Mouse (Mus musculus) lung, postnatal 36 days (tissue): ENCODE measurements around the gene Chp2.
A peak's percentile ranks its signal among the peaks of the same experiment; 100 is the strongest.
"Not testable (repeated sequence)": the region's sequence is repeated elsewhere in the genome, so short reads cannot be mapped to it uniquely, and the experiment has no call there.

Source experiments
- DNase-seq: peaks from one replicate; pipeline ENCODE4 v3.0.0; 2022; ENCODE audit warnings: mixed read lengths

The Chp2 gene

DNA sequence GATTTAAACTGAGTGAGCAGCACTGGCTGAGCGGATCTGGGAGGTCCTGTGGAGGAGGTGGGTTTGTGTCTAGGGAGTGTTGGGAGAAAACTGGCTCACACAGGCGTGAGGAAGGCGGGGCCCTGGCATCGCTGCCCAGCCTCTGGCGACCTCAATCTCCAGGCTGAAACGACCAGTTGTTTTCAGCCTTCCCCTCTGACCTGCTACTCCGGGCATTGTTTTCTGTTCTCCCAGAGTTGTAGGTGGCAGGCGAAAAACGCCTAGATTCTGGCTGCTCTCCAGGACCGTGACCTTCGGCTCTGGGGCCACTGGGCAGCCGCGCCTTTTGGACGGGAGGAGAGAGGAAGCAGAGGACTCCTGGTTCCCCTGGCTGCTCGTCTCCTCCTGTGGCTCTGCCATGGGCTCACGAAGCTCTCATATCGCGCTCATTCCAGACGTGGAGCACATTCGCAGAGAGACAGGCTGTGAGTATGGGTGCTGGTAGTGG, at the start of gene Chp2:
Gene Chp2, plus strand, starts transcription at position 182 of the 487 bp plus-strand sequence.
- DNase-seq: peak; percentile 21

DNA sequence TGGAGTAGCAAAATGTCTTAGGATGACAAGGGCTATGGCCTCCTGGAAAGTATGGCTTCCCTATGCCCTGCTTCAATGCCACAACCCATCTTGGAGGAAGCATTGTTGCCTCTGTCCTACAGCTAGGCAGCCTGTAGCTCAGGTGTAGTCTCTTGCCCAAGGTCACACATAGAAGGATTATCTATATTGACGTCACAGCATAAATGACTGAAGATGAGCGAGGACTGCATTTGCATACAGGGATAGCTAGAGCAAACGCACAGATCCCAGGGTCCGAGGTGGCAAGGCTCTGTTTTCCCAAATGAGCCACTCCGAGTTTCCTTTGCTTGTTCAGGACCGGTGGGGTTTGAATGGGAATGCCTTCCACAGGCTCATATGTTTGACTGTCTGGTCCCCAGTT, 48.6 kb upstream of the Chp2 start:
- DNase-seq: no peak

DNA sequence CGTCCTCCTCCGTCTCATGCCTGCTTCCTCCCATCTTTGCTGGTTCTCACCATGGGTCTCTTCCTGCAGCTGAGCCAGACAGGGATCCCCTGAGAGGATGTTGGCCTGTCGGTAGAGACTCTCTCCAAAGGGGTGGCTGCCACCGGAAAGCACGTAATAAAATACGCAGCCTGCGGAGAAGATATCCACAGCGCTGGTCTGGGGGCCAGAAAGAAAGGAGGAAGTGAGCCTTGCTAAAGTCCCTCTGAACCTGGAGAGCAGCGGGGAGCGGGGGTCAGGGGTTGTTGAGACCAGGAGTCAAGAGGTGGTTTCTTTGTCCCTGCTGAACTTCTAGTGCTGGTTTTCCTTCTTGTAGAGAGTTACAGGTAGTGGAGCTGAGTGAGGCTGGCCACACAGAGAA, 47.7 kb upstream of the Chp2 start:
- no peak for DNase-seq

DNA sequence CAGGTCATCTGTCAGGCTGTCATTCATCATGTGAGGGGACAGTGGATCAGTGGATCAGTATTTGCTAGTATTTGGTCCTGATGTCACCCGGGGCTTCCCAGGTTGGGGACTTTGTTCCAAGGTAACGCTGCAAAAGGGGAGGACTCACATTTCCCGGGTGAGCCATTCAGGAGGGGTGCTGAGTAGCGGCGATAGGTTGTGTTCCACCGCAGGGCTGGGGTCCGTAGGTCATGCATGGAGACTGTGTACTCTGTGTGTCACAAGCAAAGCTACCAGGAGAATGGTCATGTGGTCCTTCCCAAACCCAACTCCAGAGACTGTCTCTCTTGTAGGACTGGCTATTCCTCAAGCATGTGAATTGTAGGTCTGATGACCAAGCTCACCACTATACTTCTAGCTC, 38.6 kb upstream of the Chp2 start:
- no peak for DNase-seq

DNA sequence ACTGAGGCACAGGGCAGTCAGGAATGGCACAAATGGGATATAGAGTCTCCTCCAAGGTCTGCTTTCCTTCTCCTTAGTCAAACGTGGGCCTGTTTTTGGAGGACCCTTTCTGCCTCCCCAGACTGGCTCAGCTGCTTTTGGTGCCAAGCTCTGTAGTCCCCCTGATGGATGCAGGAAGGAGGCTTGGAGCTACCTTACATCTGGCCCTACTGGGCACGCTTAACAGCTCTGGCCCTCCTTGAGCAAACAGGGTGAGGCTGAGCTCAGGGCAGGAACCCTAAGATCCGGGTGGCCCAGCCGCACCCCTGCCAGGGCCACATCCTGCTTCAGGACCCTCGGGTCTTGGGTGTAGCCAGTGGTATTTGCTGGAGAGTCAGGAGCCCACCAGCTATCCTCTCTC, 34.7 kb upstream of the Chp2 start:
- DNase-seq: no peak

DNA sequence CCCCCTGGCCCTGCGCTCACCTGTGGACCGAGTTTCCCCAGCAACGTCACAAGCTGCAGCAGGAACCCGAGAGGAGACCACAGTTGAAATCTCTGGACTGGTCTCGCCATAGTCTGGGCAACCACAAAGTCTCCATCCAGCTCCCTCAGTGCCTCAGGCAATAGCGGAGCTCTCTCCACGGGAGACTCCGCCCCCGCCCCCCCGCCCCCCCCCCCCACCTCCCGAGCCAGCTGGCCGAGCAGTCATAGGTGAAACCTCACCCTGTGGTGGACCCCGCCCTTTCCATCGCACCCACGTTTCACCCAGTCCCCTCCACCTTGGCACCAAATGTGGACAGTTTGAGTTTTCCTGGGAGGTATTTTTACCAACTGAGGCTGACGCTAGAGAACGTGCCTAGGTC, 33.3 kb upstream of the Chp2 start, which contains the start of gene Ern2:
Gene Ern2, minus strand, starts transcription at position 165 of the 400 bp plus-strand sequence.
- DNase-seq: no peak

DNA sequence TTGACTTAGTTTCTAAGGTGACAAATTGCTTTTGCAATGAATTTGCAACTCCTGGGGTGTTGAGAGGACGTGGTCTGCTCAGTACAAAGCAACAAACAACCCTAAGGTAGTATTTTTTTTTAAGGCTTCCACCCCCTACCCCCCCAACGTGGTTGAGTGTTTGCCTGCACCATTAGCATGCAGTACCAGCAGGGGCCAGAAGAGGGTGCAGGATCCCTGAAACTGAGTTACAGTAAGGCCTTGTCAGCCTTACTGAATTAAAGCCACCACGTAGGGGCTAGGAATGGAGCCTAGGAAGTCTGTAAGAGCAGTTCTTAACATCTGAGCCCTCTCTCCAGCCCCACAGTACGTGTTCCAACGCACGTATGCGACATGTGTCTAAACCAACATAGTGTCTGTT, 29.8 kb upstream of the Chp2 start:
- DNase-seq: peak; percentile 61

DNA sequence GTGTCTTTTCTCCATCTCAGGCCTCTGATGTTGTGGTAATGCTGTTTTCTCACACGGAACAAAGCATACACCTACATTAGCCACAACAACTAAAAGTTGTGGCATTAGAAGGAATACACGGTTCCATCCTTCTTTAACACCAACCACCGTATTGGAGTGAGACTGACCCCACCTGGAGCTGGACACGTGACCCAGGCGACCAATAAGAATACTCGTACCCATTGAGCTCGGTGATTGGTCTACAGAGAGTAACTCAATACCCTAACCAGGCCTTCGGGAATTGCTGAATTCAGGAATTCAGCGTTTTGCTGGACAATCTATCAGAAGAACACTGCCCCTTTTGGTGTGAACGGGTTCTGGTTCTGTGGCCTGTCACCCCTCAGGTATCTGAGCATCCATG, 28.2 kb upstream of the Chp2 start:
- no peak for DNase-seq

DNA sequence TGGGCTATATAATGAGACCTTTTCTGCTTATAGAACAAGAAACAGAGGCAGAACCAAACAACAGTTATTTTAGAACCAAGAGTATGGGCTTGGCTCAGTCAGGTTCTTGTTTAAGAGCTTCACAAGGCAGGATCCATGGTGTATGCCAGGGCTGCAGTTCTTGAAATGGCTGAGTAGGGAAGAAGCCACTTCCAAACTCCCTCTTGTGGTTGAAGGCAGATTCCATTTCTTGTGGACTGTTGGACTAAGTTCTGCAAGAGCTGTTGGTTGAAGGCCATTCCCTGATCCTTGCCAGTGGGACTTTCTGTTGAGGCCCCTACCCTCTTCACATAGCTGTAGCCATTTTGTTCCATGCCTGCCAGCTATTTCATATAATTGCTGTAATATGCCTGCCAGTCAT, 25.4 kb upstream of the Chp2 start:
- no peak for DNase-seq

DNA sequence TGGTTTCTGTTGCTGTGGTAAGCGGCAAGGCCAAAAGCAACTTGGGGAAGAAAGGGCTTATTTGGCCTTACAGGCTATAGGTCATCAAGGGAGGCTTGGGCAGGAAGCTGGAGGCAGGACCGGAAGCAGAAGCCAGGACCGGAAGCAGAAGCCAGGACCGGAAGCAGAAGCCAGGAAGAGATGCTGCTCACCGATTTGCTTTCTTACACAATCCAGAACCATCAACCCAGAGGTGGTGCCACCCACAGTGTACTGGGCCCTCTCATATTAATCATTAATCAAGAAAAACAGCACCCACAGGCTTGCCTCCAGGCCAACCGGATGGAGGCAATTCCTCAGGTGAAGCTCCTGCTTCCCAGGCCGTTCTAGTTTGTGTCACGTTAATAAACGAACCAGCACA, 22.5 kb upstream of the Chp2 start:
- DNase-seq: no peak

DNA sequence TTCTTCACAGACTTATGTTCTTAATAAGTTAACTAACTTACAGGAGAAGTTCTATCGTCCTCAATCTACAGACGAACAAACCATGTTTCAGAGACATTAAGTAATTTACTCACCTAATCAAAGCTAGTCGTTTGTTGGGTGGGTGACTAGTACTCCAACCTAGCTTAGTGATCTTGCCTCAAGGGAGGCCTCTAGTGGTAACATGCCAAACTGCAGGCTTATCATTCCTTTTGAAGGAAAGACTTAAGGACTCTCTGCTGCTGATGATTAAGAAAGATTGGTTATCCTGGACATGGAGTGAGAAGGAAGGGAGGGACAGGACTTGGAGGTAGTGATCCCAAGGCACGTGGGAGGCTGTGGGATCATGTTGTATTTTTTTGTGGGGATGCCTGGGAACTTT, 22.0 kb upstream of the Chp2 start:
- DNase-seq: peak; percentile 82

DNA sequence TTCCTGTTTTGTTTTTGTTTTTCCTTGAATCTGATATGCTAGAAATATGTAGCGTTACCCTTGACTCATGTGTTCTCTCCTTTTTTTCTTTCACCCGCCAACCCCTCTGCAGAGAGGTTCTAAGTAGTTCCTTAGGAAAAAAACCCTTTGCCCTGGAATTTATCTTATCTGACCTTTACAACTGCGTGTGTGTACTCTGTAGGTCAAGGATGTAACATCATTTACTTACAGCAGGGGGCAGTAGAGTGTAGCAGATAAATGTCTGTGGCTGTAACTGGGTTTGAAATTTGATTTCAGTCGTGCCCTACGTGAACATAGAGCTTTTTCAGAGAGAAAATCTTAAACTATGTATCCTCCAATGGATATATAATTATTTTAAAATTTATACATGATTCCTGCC, 20.0 kb upstream of the Chp2 start:
- DNase-seq: peak; percentile 64

DNA sequence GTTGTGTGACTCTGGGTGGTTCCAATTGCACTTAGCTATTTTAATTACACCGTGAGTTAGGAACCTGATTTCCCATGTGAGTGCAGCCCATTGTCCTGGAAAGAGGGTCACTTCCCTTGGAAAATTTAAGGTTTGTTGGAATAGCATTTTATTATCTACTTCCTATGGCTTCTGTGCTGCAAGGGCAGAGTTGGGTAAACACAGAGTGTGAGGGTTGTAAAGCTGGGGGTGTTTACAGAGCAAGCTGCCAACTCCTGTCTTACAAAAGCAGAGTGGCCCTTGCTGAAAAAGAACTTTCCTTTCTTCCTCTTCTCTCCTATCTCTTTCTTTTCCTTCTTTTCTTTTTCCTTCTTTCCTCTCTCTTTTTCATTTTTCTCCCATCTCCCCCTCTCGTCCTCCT, 15.4 kb upstream of the Chp2 start:
- DNase-seq: no peak

DNA sequence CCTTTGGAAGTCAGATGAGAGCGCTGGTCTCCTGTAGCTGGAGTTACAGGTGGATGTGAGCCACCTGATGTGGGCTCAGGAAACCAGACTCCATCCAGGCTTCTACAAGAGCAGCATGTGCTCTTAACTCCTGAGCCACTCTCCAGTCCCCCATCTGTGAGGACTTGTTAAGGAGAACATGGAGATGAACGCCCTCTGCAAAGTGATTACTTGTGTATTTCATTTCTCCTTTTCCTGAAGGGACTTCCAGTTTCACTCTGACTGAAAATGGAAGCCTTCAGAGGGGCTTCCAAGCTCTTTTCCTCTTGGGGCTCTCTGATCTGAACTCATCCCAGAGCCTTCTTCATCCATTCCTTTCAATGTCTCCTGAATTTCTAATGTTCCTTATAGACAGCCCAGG, 13.2 kb upstream of the Chp2 start:
- no peak for DNase-seq

DNA sequence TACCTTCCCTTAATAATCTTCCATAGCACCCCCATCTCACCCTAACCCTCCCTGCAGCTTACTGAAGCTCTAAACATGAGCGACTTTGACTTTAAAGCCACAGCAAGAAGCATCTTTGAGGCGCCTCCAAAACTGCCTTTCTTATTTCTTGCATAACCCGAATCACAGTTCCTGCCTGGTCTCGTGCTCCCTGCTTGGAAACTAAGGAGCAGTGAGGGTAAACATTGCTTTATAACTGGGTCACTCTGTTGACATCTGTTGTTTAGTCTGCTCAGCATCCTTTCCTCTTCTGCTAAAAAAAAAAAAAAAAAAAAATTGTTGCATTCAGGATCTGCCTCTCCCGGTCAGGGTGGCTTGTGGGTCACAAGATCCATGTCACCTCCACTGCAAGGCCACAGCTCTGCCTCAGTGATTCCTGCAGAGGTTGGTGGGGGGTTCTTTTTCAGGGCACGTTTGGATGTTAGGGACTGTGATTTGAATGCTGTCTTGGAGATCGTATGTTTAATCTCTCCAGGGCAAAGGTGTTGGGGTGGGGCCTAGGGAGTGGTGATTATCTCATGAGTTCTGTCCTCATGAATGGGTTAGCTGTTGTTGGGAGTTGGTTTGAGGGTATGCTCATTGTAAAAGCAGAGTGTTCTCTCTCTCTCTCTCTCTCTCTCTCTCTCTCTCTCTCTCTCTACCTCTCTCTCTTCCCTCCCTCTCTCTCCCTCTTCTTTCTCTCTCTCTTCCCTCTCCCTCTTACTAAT, 10.8 kb upstream of the Chp2 start:
- peak; percentile 37 for DNase-seq

DNA sequence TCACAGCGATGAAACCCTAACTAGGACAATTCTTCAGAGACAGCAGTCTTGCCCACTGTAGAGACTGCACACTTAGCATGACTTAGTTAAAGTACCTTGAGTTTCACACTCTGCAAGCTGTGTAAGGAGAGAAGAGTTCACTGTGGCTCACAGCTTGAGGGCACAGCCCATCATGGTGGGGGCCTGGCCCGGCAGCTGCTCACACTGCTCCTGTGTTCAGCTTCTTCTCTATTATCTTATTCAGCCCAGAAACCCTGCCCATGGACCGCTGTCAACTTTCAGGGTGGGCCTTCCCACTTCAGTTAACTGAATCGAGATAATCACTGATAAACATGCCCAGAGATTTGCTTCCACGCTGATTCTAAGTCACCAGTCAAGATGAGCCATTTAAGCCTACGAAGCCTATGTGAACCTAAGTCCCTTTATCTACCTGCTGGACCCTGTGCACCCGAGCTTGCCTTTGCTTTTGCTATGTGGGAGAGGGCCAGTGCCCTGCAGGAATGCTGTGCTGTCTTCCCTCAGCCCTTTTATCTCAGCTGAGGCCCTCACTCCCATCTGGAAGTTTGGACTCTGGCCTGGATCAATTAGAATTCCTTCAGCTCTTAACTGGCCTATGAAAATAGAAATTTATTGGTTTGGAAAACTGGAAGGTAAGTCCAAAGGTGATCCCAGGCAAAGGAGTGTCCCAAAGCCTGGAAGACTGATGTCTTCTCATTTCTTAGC, 6.9 kb downstream of the Chp2 start:
- no peak for DNase-seq

DNA sequence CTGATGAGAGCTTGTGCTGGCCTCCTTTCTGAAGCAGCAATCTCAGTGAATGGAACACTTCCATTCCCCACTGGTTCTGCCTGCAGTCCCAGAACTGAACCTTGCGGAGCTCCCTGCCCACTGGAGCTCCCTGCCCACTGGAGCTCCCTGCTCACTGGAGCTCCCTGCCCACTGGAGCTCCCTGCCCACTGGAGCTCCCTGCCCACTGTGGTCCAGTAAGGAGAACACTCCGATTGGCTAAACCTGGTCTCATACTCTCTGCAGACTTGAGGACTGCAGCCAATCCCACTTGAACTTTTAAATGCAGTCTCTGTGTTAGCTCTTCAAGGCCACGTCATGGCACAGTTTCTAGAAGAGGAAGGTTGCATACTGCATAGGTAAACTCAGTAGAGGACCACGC, 7.4 kb downstream of the Chp2 start:
- DNase-seq: no peak

DNA sequence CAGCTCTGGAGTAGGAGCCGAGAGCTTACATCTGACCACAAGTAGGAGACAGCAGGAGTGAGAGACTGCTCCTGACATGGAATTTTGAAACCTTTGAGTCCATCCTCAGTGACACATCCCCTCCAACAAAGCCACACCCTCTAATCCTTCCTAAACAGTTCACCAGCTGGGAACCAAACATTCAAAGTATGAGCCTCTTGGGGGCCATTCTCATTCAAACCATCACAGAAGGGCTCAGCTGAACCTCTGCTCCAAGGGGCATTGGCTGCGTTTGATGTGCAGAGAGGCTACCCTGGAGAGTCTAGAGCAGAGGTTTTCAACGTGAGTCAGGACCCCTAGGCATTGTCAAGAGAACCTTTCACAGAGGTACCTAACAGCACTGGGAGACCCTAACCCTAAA, 10.0 kb downstream of the Chp2 start:
- DNase-seq: no peak

DNA sequence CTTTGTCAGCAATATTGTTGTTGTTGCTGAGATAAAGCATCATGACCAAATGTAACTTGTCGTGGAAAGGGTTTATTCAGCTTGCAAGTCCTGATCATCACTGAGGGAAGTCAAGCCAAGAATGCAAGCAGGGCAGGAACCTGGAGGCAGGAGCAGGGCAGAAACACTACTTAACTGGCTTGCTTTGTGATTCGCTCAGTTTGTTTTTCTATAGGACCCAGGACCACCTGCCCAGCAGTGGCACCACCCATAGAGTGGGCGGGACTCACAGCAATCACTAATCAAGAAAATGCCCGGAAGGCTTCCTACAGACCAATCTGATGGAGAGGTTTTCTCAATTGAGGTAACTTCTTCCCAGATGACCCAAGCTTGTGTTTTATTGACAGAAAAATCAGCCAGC, 10.6 kb downstream of the Chp2 start:
- DNase-seq: no peak

DNA sequence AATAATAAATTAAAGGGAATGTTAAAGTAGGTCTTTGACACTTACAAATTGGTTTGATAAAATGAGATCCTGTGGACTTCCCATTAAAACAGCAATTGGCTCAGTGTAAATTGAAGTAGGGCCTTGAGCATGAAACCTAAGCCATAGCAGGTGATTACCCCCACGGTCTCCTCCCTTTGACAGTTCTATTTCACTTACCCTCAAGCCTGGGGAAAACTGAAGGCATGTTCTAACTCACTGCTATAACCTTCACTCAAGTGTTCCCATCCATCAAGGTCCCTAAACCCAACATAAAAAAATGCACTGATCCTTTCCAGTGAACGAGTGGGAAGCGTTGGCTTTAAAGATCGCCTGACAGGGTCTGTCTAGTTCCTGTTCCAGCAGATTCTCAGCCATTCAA, 11.6 kb downstream of the Chp2 start:
- no peak for DNase-seq

DNA sequence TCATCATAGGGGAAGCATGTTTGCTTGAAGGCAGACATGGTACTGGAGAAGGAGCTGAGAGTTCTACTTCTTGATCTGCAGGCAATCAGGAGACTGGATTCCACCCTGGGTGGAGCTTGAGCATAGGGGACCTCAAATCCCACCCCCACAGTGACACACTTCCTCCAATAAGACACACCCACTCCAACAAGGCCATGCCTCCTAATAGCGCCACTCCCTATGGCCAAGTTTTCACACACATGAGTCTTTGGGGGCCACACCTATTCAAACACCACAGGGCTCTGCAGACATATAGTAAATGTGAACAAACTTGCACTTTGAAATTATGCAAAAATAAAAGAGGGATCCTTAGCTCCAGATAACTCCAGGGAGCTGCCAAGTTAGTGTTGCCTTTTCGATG, 19.6 kb downstream of the Chp2 start:
- DNase-seq: no peak

DNA sequence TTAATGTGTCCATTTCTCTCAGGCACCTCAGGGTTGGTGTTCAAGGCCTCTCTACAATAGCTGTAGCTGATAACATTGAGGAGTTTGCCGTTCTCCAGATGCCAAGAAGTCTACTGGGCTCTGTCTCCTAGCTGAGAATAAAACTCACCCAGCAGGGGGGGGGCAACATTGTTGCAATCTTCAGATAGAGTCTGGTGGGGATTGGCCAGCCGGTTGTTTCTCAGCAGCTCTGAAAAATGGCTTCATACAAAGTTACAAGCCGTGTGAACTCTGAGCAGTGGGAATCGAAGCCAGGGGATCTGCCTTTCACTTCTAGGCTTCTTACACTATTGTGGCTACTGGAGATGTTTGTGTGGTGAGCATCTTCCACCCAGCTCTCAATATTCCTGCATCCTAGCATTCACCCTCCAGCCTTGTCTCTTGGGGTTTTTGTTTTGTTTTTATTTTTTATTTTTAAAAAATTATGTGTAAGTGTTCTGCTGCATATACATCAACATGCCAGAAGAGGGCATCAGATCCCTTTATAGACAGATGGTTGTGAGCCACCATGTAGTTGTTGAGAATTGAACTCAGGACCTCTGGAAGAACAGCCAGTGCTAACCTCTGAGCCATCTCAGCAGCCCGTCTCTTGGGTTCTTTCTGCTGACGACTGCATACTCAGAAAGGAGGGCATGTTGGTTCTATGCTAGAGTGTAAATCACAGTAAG, 21.3 kb downstream of the Chp2 start:
- DNase-seq: no peak

DNA sequence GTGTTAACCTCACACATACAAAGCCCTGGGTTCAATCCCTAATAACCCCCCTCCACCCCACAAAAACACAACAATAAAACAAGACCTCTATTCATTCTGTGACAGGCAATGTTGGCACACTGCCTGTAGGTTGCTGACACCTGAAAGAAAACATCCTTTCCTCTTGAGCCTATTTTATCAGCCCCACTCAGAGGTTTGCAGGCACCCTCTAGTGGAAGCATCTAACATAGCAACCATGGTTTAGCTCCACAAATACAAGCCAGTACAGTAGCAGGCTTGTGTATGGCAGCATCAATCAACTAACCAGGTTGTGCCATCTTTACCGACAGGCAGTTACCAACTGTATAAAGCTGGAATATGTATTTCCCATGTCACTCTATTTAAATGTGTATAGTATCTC, 23.0 kb downstream of the Chp2 start:
- peak; percentile 48 for DNase-seq

DNA sequence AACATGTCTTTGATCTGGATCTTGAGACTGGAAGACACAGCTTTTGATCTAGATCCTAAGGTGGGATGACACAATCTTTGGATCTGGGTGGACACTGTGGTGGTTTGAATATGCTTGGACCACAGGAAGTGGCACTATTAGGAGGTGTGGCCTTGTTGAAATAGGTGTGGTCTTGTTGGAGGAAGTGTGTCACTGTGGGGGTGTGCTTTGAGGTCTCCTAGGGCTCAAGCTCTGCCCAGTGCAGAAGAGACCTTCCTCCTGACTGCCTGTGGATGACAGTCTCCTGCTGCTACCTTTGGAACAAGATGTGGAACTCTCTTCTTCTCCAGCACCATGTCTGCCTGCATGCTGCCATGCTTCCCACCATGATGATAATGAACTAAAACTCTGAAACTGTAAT, 23.4 kb downstream of the Chp2 start:
- DNase-seq: not testable (repeated sequence)
